Mouse (Mus musculus): ENCODE data around the gene Bloc1s5.
A peak's percentile ranks its signal among the peaks of the same experiment; 100 is the strongest.

- TF ChIP-seq USF1 (IDR thresholded peaks at IDR 0.05; ENCODE audit: low read depth) = no peak
- no peak for TF ChIP-seq MYOG (IDR thresholded peaks at IDR 0.05; ENCODE audit: control insufficient read depth in 1 of 3, insufficient read depth in 1 of 3, insufficient read length in 2 of 3, low read depth in 2 of 3)
- TF ChIP-seq POLR2A (IDR thresholded peaks at IDR 0.05; ENCODE audit: insufficient read length, low read depth) = no peak
- TF ChIP-seq MAX (IDR thresholded peaks at IDR 0.05; ENCODE audit: low read depth) = no peak
- no peak for TF ChIP-seq TCF3 (IDR thresholded peaks at IDR 0.05; ENCODE audit: insufficient read length, low read depth)
- no peak for TF ChIP-seq CEBPB (IDR thresholded peaks at IDR 0.05; ENCODE audit: insufficient read depth, poor library complexity, severe bottlenecking)
- TF ChIP-seq MYOD1 (IDR thresholded peaks at IDR 0.05; ENCODE audit: control insufficient read depth in 1 of 3, insufficient read length in 2 of 3, low read depth in 2 of 3) = no peak
- TF ChIP-seq POLR2AphosphoS2 (IDR thresholded peaks at IDR 0.05; ENCODE audit: insufficient read length, low read depth) = peak; percentile 54
- TF ChIP-seq SRF (IDR thresholded peaks at IDR 0.05; ENCODE audit: control insufficient read depth, insufficient read length, low read depth) = no peak
- no peak for TF ChIP-seq TCF12 (IDR thresholded peaks at IDR 0.05; ENCODE audit: insufficient read depth, poor library complexity, severe bottlenecking)
Measured at GRCm38 (mm10) chr13:38638694-38639093, 3.8 kb upstream of the Bloc1s5 start.

Measured in myocyte (in vitro differentiated cells).